Mouse (Mus musculus) forebrain, embryonic 12.5 days (tissue): ENCODE measurements around the gene Trpc7. TPM values are rescaled to one million over a fixed set of nuclear protein-coding genes. Genes with fewer than 3 reads are reported as not detected.

Experiments used
- ATAC-seq: fragments of 200-750 bp; cut with Nextera tagmentation; 2 replicates; pipeline ENCODE4 v1.8.0; 2017; ENCODE audit warnings: moderate TSS enrichment; ENCODE audit not compliant: low FRiP score
- H3K27ac ChIP-seq: fragments of 300-500 bp; sonication (generic); 2 replicates; pipeline ENCODE4 v1.5.1; 2016; ENCODE audit warnings: mild to moderate bottlenecking
- H3K27me3 ChIP-seq: fragments of 300-500 bp; sonication (generic); 2 replicates; pipeline ENCODE4 v1.6.1; 2016; ENCODE audit warnings: mild to moderate bottlenecking
- H3K36me3 ChIP-seq: fragments of 300-500 bp; sonication (generic); replicated peaks from 2 replicates; pipeline ENCODE4 v1.6.1; 2016; ENCODE audit warnings: mild to moderate bottlenecking
- H3K4me1 ChIP-seq: fragments of 300-500 bp; sonication (generic); 2 replicates; pipeline ENCODE4 v1.6.1; 2016
- H3K4me2 ChIP-seq: fragments of 300-500 bp; sonication (generic); 2 replicates; pipeline ENCODE4 v1.6.1; 2016; ENCODE audit warnings: mild to moderate bottlenecking, moderate library complexity
- H3K4me3 ChIP-seq: fragments of 300-500 bp; sonication (generic); replicated peaks from 2 replicates; pipeline ENCODE4 v1.5.1; 2016; ENCODE audit warnings: mild to moderate bottlenecking
- H3K9ac ChIP-seq: fragments of 300-500 bp; sonication (generic); 2 replicates; pipeline ENCODE4 v1.6.1; 2016; ENCODE audit warnings: mild to moderate bottlenecking
- H3K9me3 ChIP-seq: fragments of 300-500 bp; sonication (generic); 2 replicates; pipeline ENCODE4 v1.6.1; 2016
- WGBS: fragments of 180-500 bp; shearing (Covaris S2); methylation state at CpG from one replicate; pipeline ENCODE4 v1.1.7; 2016; 5-methylcytosine and 5-hydroxymethylcytosine counted together
- polyA plus RNA-seq: library from polyadenylated mRNA; unstranded; fragments of >200 nt; fragmentation: Nextera tagmentation; extraction: Ambion mirVana; gene quantifications from 2 replicates; pipeline ENCODE4 v1.2.1, GENCODE M21; 2016

The Trpc7 gene
- polyA plus RNA-seq, result 0.92 and 0.94 TPM in 2 replicates

- peak within 1 kb of the TSS; percentile 16 for H3K4me3 ChIP-seq
These were observed at the start of gene Trpc7 for GRCm38 (mm10) chr13:56895893-56896292. Gene Trpc7, minus strand, starts transcription at chr13:56895993.

GRCm38 (mm10) chr13:56939261-56939660 is 43.5 kb upstream of the Trpc7 start:
- H3K4me1 ChIP-seq, result peaks cover 10% of the 10 kb centered on the region
- no peak overlapping the region for H3K4me2 ChIP-seq

More at GRCm38 (mm10) chr13:56895893-56896292, at the start of gene Trpc7:
- no peaks in the 10 kb centered on the region for H3K4me1 ChIP-seq
- H3K9ac ChIP-seq, result no peak within 1 kb of the TSS
- no peak for ATAC-seq
- no peaks in the 10 kb centered on the region for H3K9me3 ChIP-seq
- WGBS, result 63% methylated on average over 3 of the region's 3 CpGs
- H3K27ac ChIP-seq, result no peak within 1 kb of the TSS
- no peaks in the 10 kb centered on the region for H3K36me3 ChIP-seq
- H3K27me3 ChIP-seq, result 0 out of 2 replicates have a peak, but pooled peaks cover 2% of the 10 kb centered on the region
- peak within 1 kb of the TSS; percentile 40 for H3K4me2 ChIP-seq

GRCm38 (mm10) chr13:56933832-56934510 is 38.2 kb upstream of the Trpc7 start:
- Histone ChIP-seq H3K27me3 (peaks cover 13% of the 10 kb centered on the region; the same call in 1 of the 2 replicates), H3K27ac (peak overlapping the region; percentile 56; the same call in 1 of the 2 replicates), H3K4me1 (peaks cover 18% of the 10 kb centered on the region), H3K4me3 (no peak overlapping the region), H3K9me3 (no peaks in the 10 kb centered on the region; the same call in 1 of the 2 replicates), H3K36me3 (no peaks in the 10 kb centered on the region), H3K4me2 (peak overlapping the region; percentile 4; the same call in 1 of the 2 replicates), H3K9ac (no peak overlapping the region)
- WGBS, result 23% methylated on average over 11 of the region's 11 CpGs
- no peak for ATAC-seq

More at GRCm38 (mm10) chr13:56939261-56939660, 43.5 kb upstream of the Trpc7 start:
- no peak for ATAC-seq
- Histone ChIP-seq H3K9ac (no peak overlapping the region), H3K9me3 (no peaks in the 10 kb centered on the region), H3K27me3 (peaks cover 6% of the 10 kb centered on the region; the same call in 1 of the 2 replicates), H3K4me3 (no peak overlapping the region), H3K36me3 (no peaks in the 10 kb centered on the region), H3K27ac (no peak overlapping the region)
- 86% methylated on average over 11 of the region's 11 CpGs for WGBS

- H3K27me3 ChIP-seq, result peaks cover 10% of the 10 kb centered on the region; the same call in 1 of the 2 replicates
- ATAC-seq, result no peak
- H3K9ac ChIP-seq, result no peak overlapping the region
- no peaks in the 10 kb centered on the region for H3K36me3 ChIP-seq
- H3K9me3 ChIP-seq, result no peaks in the 10 kb centered on the region; the same call in 1 of the 2 replicates
- no peak overlapping the region for H3K27ac ChIP-seq
- no peak overlapping the region for H3K4me3 ChIP-seq
- H3K4me1 ChIP-seq, result peaks cover 18% of the 10 kb centered on the region
- H3K4me2 ChIP-seq, result no peak overlapping the region
- 86% methylated on average over 2 of the region's 2 CpGs for WGBS
These were observed 34.6 kb upstream of the Trpc7 start for GRCm38 (mm10) chr13:56930421-56930820.

- 93% methylated on average over 2 of the region's 2 CpGs for WGBS
These were observed 27.2 kb upstream of the Trpc7 start for GRCm38 (mm10) chr13:56922976-56923375.

GRCm38 (mm10) chr13:56921251-56921650 is 25.5 kb upstream of the Trpc7 start:
- WGBS, result 73% methylated on average over 3 of the region's 3 CpGs
- no peaks in the 10 kb centered on the region for H3K27me3 ChIP-seq
- no peaks in the 10 kb centered on the region for H3K36me3 ChIP-seq
- H3K4me2 ChIP-seq, result no peak overlapping the region
- H3K9ac ChIP-seq, result no peak overlapping the region
- no peaks in the 10 kb centered on the region for H3K9me3 ChIP-seq
- H3K4me1 ChIP-seq, result no peaks in the 10 kb centered on the region
- ATAC-seq, result no peak
- H3K4me3 ChIP-seq, result no peak overlapping the region
- H3K27ac ChIP-seq, result no peak overlapping the region

More at GRCm38 (mm10) chr13:56922976-56923375, 27.2 kb upstream of the Trpc7 start:
- no peaks in the 10 kb centered on the region for H3K36me3 ChIP-seq
- no peak for ATAC-seq
- H3K9me3 ChIP-seq, result no peaks in the 10 kb centered on the region
- H3K4me1 ChIP-seq, result no peaks in the 10 kb centered on the region
- H3K27ac ChIP-seq, result no peak overlapping the region
- H3K4me3 ChIP-seq, result no peak overlapping the region
- H3K4me2 ChIP-seq, result no peak overlapping the region
- no peak overlapping the region for H3K9ac ChIP-seq
- no peaks in the 10 kb centered on the region for H3K27me3 ChIP-seq

GRCm38 (mm10) chr13:56914721-56915120 is 18.9 kb upstream of the Trpc7 start:
- WGBS, result 79% methylated on average over 7 of the region's 7 CpGs
- Histone ChIP-seq H3K4me3 (no peak overlapping the region), H3K36me3 (no peaks in the 10 kb centered on the region), H3K27me3 (no peaks in the 10 kb centered on the region), H3K27ac (no peak overlapping the region), H3K9ac (no peak overlapping the region), H3K4me2 (no peak overlapping the region), H3K9me3 (no peaks in the 10 kb centered on the region), H3K4me1 (peaks cover 3% of the 10 kb centered on the region; the same call in 1 of the 2 replicates)
- ATAC-seq, result no peak

- H3K27me3 ChIP-seq, result no peaks in the 10 kb centered on the region
- no peak overlapping the region for H3K27ac ChIP-seq
- no peak overlapping the region for H3K4me3 ChIP-seq
- H3K4me1 ChIP-seq, result peaks cover 3% of the 10 kb centered on the region; the same call in 1 of the 2 replicates
- no peak overlapping the region for H3K9ac ChIP-seq
- no peaks in the 10 kb centered on the region for H3K9me3 ChIP-seq
- no peaks in the 10 kb centered on the region for H3K36me3 ChIP-seq
- ATAC-seq, result no peak
- no peak overlapping the region for H3K4me2 ChIP-seq
- 77% methylated on average over 12 of the region's 12 CpGs for WGBS
These were observed 15.3 kb upstream of the Trpc7 start for GRCm38 (mm10) chr13:56911093-56911492.

GRCm38 (mm10) chr13:56895386-56895785 is 407 bp downstream of the Trpc7 start:
- no peak for ATAC-seq
- H3K27me3 ChIP-seq, result 0 out of 2 replicates have a peak, but pooled peaks cover 2% of the 10 kb centered on the region
- H3K4me3 ChIP-seq, result peak overlapping the region; percentile 16
- no peak overlapping the region for H3K27ac ChIP-seq
- 3% methylated on average over 17 of the region's 17 CpGs for WGBS
- no peaks in the 10 kb centered on the region for H3K36me3 ChIP-seq
- H3K4me1 ChIP-seq, result no peaks in the 10 kb centered on the region
- H3K9ac ChIP-seq, result no peak overlapping the region
- peak overlapping the region; percentile 40 for H3K4me2 ChIP-seq
- no peaks in the 10 kb centered on the region for H3K9me3 ChIP-seq

- no peak overlapping the region for H3K4me2 ChIP-seq
- 84% methylated on average over 5 of the region's 5 CpGs for WGBS
- no peak overlapping the region for H3K27ac ChIP-seq
- no peaks in the 10 kb centered on the region for H3K36me3 ChIP-seq
- ATAC-seq, result no peak
- no peaks in the 10 kb centered on the region for H3K4me1 ChIP-seq
- H3K9me3 ChIP-seq, result no peaks in the 10 kb centered on the region
- H3K9ac ChIP-seq, result no peak overlapping the region
- H3K27me3 ChIP-seq, result 0 out of 2 replicates have a peak, but pooled peaks cover 2% of the 10 kb centered on the region
- no peak overlapping the region for H3K4me3 ChIP-seq
These were observed 1.2 kb downstream of the Trpc7 start for GRCm38 (mm10) chr13:56894543-56894942.

GRCm38 (mm10) chr13:56889888-56890287 is 5.9 kb downstream of the Trpc7 start:
- Histone ChIP-seq H3K4me1 (no peaks in the 10 kb centered on the region), H3K4me2 (no peak overlapping the region), H3K27ac (no peak overlapping the region), H3K4me3 (no peak overlapping the region), H3K9ac (no peak overlapping the region), H3K36me3 (no peaks in the 10 kb centered on the region), H3K9me3 (no peaks in the 10 kb centered on the region), H3K27me3 (no peaks in the 10 kb centered on the region)
- no peak for ATAC-seq
- 64% methylated on average over 7 of the region's 7 CpGs for WGBS

GRCm38 (mm10) chr13:56882931-56883330 is 12.9 kb downstream of the Trpc7 start:
- H3K9me3 ChIP-seq, result no peaks in the 10 kb centered on the region
- no peak overlapping the region for H3K4me2 ChIP-seq
- no peak overlapping the region for H3K9ac ChIP-seq
- no peaks in the 10 kb centered on the region for H3K27me3 ChIP-seq
- H3K27ac ChIP-seq, result no peak overlapping the region
- no peak overlapping the region for H3K4me3 ChIP-seq
- WGBS, result 90% methylated on average over 12 of the region's 12 CpGs
- H3K4me1 ChIP-seq, result no peaks in the 10 kb centered on the region; the same call in 1 of the 2 replicates
- no peak for ATAC-seq
- no peaks in the 10 kb centered on the region for H3K36me3 ChIP-seq

GRCm38 (mm10) chr13:56864567-56864966 is 31.2 kb downstream of the Trpc7 start:
- Histone ChIP-seq H3K4me2 (no peak overlapping the region), H3K4me1 (no peaks in the 10 kb centered on the region), H3K27me3 (no peaks in the 10 kb centered on the region), H3K9ac (no peak overlapping the region), H3K27ac (no peak overlapping the region), H3K36me3 (no peaks in the 10 kb centered on the region), H3K9me3 (no peaks in the 10 kb centered on the region), H3K4me3 (no peak overlapping the region)
- no peak for ATAC-seq
- 86% methylated on average over 6 of the region's 6 CpGs for WGBS
